35 mouse cellular contexts compared by ENCODE assay signal in genomic region chr15:28207545-28207944, GRCm38 (mm10). TPM values are rescaled to one million over a fixed set of nuclear protein-coding genes. Genes with fewer than 3 reads are reported as not detected.
"Had no signal": no experiment of that assay in that cellular context is flagged by ENCODE, and none has a peak within 500 bp of the region (broad histone marks: within the 10 kb centered on the region; RNA-seq: fewer than 3 reads in every experiment).

No protein-coding gene starts in this region.

- DNase-seq: left cerebral cortex, postnatal 4 days; liver; liver, embryonic 13.5 days; liver, postnatal 0 days; lung, adult 18-20 months; lung, adult 2 months; lung, embryonic 14.5 days; lung, postnatal 10 days; lung, postnatal 14 days; lung, postnatal 36 days; lung, postnatal 4 days; midbrain, embryonic 14.5 days had no signal

- H3K27me3 ChIP-seq: limb, embryonic 12.5 days; limb, embryonic 13.5 days; limb, embryonic 15.5 days; liver, embryonic 12.5 days; liver, embryonic 13.5 days; liver, embryonic 15.5 days; lung, embryonic 15.5 days; megakaryocyte, embryonic 14.5 days; midbrain, embryonic 15.5 days had no signal

- H3K9ac ChIP-seq: limb, embryonic 12.5 days; limb, embryonic 13.5 days; limb, embryonic 15.5 days; liver, embryonic 12.5 days; liver, embryonic 13.5 days; liver, embryonic 14.5 days; liver, embryonic 15.5 days; liver, postnatal 0 days; lung, embryonic 14.5 days; lung, embryonic 15.5 days; midbrain, embryonic 12.5 days; midbrain, embryonic 13.5 days; midbrain, embryonic 15.5 days; neural tube, embryonic 12.5 days; neural tube, embryonic 13.5 days had no signal

- H3K9me3 ChIP-seq: limb, embryonic 10.5 days; limb, embryonic 12.5 days; limb, embryonic 13.5 days; limb, embryonic 15.5 days; liver, embryonic 12.5 days; liver, embryonic 13.5 days; liver, embryonic 15.5 days; lung, embryonic 15.5 days; megakaryocyte, embryonic 14.5 days; midbrain, embryonic 10.5 days; midbrain, embryonic 12.5 days; midbrain, embryonic 13.5 days; midbrain, embryonic 15.5 days; neural tube, embryonic 12.5 days; neural tube, embryonic 13.5 days had no signal

- H3K4me2 ChIP-seq: limb, embryonic 12.5 days; limb, embryonic 13.5 days; limb, embryonic 15.5 days; liver, embryonic 11.5 days; liver, embryonic 12.5 days; liver, embryonic 13.5 days; liver, embryonic 15.5 days; lung, embryonic 14.5 days; lung, embryonic 15.5 days; midbrain, embryonic 11.5 days; midbrain, embryonic 12.5 days; midbrain, embryonic 13.5 days; midbrain, embryonic 15.5 days; neural tube, embryonic 12.5 days; neural tube, embryonic 13.5 days had no signal

- H3K27ac ChIP-seq: limb, embryonic 10.5 days; limb, embryonic 12.5 days; limb, embryonic 13.5 days; limb, embryonic 15.5 days; liver, embryonic 12.5 days; liver, embryonic 13.5 days; liver, embryonic 14.5 days; liver, embryonic 15.5 days; lung, embryonic 15.5 days; macrophage; midbrain, embryonic 10.5 days; midbrain, embryonic 12.5 days; midbrain, embryonic 13.5 days; midbrain, embryonic 15.5 days; neural tube, embryonic 12.5 days; neural tube, embryonic 13.5 days had no signal

- H3K4me1 ChIP-seq: limb, embryonic 12.5 days; limb, embryonic 13.5 days; limb, embryonic 15.5 days; liver, embryonic 12.5 days; liver, embryonic 13.5 days; liver, embryonic 15.5 days; lung, embryonic 15.5 days; megakaryocyte, embryonic 14.5 days; midbrain, embryonic 15.5 days had no signal

- H3K4me3 ChIP-seq: limb, embryonic 10.5 days; limb, embryonic 12.5 days; limb, embryonic 13.5 days; limb, embryonic 15.5 days; liver, embryonic 12.5 days; liver, embryonic 13.5 days; liver, embryonic 15.5 days; lung, embryonic 15.5 days; megakaryocyte, embryonic 14.5 days; midbrain, embryonic 10.5 days; midbrain, embryonic 12.5 days; midbrain, embryonic 13.5 days; midbrain, embryonic 15.5 days; myocyte; neural tube, embryonic 12.5 days; neural tube, embryonic 13.5 days had no signal

- H3K36me3 ChIP-seq: limb, embryonic 10.5 days; limb, embryonic 12.5 days; limb, embryonic 13.5 days; limb, embryonic 15.5 days; liver, embryonic 12.5 days; liver, embryonic 13.5 days; liver, embryonic 15.5 days; lung, embryonic 15.5 days; midbrain, embryonic 10.5 days; midbrain, embryonic 12.5 days; midbrain, embryonic 13.5 days; midbrain, embryonic 15.5 days; neural tube, embryonic 12.5 days; neural tube, embryonic 13.5 days had no signal

- ATAC-seq: liver, embryonic 12.5 days; liver, postnatal 0 days; lung, postnatal 0 days; midbrain, embryonic 13.5 days; midbrain, embryonic 15.5 days; midbrain, embryonic 16.5 days had no signal

RNA-seq across cellular contexts. Expression of gene Dnah5, which starts 4.0 kb away (rescaled TPM):
- polyA plus RNA-seq: limb, embryonic 10.5 days; limb, embryonic 11.5 days; limb, embryonic 12.5 days; liver, embryonic 15.5 days; liver, embryonic 16.5 days; liver, postnatal 0 days; macrophage had no signal
